Mouse (Mus musculus): Measurements from ENCODE around the gene Kdelr1.

The Kdelr1 gene

DNA sequence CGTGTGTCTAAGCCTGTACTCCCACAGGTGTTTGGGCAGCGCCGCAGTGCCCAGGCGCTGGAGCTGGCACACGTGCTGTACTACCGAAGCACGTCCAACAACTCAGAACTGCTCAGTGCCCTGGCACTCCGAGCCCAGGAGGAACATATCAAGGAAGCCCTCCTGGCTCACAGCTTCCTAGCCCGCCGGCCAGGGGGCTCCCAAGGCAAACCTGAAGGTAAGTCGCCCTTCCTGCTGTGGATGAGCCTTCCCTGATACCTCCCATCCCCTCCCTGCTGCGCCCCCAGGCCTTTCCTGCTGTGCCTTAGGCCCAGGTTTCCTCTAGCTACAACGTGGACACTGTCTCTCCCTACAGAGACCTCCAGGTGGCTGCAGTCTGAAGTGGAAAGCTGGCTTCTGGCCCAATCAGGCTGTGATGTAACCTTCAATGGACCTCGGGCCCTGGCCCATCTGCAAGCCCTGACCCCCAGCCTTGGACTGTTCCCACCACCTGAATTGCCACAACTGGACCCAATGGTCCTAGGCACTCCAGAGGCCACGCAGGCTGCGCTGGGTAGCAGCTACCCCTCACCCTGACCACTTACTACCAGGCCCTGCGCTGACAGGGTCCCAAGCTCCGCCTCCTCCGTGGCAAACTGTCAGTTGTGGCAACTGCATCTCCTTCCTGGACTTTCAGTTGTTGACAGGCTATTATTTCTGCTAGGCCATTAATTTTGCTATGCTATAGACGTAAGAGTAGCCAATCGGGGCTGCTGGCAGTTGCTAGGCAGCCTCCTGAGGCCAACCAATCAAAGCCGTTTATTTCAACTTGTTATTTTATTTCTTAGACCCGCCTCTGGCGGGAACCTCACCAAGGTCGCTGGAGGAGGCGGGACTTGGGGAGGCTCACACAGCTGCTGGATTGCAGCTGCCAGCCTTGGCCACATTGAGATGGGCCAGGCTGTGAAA, 43.8 kb downstream of the Kdelr1 start:
- peak; percentile 50 to 63 for DNase-seq (ENCODE audit: low read depth in 2 of 2, low spot score in 2 of 2)

DNA sequence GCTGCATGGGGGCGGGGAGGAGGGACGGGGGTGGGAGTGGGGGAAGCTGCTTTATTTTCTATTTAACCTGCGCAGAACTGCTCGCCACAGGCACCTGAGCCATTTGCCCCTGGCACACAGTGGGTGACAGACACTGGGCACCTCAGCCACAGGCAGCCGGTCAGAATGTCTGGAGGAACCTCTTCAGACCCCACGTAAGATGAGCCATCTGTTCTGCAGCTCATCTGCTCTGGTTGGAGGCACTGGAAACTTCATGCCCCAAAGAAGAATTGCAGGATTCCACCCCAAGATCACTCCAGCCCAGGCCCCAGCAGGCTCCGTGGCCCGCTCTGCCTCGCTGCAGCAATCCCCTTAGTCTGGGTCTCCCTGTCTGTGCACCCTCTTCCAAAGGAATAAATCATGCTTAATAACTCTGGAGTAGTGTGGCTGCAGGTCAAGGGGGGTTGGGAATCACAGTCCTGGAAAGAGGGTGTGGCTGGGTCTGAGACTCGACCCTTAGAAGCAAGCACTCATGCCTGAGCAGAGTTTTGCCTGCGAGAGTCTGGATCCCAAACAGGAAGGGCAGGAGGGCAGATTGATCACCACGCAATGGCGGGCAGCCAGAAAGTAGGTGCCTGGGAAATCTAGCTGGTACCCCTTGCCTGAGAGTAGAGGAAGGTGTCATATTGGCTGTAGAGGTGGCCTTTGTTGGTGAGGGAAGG, 44.6 kb downstream of the Kdelr1 start:
- no peak for DNase-seq (ENCODE audit: low read depth in 2 of 2, low spot score in 2 of 2)

DNA sequence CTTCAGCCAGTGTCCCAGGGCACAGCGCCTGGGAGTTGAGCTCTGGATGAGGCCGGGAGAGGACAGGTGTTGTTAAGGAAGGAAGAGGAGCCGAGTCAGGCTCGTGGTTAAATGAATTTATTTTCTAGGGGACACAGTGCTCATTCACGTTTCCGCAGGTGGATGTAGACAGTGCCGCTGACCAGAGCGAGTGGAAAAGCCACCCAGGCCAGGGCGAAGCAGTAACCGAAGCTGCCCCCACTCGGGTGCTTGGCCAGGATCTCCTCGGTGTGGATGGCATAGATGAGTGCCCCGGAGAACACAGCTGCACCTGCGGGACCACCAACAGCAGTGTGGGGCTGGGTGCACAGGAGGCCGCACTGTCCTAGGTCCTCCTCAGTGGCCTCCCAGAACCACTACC, 45.4 kb downstream of the Kdelr1 start:
- DNase-seq (ENCODE audit: low read depth in 2 of 2, low spot score in 2 of 2): no peak

DNA sequence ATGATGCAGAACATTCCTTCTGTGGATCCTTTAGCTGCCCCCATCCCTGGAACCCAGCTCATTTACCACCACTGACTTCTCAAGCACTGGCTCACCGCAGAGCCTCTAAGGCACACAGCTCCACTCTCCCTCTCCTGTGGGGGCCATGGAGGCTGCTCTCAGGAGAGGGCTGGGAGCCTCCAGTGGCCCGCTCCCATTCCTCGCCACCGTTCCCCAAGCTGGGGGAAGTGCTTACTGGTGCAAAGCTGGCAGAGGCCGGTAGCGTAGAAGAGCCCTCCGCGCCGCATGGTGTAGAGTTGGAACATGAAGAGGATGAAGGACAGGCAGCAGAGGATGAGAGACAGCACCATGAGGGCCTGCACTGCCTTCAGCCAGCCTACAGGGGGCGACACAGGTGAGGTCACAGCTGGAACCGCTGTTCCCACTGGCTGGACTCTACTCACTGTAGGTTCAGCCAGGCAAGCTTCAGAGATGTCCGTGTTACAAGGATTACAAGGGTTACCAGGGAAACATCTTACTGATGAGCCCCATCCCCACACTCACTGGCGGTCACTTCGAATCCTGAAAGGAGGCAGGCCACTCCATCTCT, 46.6 kb downstream of the Kdelr1 start:
- peak in 1 of 2 experiments; percentile 47 for DNase-seq (ENCODE audit: low read depth in 2 of 2, low spot score in 2 of 2)

DNA sequence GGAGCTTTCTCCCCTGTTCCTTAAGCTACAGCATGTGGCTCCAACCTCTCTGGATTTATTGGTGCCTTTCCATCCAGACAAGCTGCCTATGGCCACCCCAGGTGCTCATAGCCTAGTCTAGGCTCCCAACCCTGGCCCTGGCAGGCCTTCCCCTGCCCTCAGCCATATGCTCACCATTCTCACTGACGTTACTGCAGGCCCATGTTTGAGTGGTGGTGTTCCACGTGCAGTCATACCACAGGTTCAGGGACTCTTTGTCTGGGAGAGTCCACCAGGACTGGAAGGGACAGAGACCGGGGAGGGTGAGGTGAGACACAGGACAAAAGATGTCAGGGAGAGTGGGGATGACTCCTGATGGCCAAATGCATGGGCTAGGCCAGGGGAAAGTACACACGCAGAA, 47.2 kb downstream of the Kdelr1 start:
- DNase-seq (ENCODE audit: low read depth in 2 of 2, low spot score in 2 of 2): no peak

DNA sequence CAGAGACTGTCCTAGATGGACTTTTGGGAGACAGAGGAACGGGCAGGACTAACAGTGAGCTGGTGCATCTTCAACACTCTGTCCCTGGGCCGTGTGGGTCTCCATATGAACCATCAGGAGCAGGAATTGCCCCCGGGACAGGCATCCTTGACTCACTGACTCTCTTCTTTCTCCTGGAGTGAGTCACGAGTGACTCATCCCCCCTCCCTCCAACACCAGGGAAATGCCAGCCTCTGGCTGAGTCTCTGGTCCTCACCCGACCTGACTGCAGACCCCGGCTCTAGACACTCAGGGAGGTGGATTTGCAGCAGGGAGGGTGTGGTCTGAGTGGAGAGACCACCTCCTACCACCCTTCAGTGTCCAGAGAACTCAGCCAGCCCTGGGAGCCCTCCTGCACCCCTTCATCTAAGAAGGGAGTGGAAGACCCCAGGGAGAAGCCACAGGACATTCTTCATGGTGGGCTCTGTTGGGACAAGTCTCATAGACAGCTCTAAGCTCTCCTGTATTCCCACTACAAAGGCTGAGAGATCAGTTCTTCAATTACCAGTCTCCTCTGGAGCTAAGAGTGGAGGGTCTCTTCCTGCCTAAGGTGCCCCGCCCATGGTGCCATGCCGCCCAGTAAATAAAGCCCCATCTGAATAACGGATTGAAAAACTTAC, 48.1 kb downstream of the Kdelr1 start:
- DNase-seq (ENCODE audit: low read depth in 2 of 2, low spot score in 2 of 2): no peak

DNA sequence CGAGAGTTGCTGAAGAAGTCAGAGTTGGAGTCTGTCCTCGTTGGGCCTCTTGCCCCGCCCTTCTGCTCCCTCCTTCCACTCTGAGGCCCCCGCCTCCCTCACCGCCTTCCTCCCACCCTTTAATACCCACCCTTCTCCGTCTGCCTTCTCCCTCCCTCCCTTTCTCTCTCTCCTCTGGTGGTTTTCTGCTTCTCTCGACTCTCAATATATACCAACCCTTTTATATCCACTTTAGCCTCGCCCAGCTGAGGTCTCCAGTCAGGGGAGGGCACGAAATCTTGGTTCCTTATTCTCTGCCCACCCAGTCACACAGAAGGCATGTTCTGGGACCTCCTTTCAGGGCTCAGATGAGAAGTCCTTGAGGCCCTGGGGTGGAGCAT, 48.7 kb downstream of the Kdelr1 start, which contains the start of gene Emp3:
Emp3 (minus strand) TSS at position 163 of the 380 bp plus-strand sequence.
- DNase-seq (ENCODE audit: low read depth in 2 of 2, low spot score in 2 of 2): peak; percentile 53 to 55

DNA sequence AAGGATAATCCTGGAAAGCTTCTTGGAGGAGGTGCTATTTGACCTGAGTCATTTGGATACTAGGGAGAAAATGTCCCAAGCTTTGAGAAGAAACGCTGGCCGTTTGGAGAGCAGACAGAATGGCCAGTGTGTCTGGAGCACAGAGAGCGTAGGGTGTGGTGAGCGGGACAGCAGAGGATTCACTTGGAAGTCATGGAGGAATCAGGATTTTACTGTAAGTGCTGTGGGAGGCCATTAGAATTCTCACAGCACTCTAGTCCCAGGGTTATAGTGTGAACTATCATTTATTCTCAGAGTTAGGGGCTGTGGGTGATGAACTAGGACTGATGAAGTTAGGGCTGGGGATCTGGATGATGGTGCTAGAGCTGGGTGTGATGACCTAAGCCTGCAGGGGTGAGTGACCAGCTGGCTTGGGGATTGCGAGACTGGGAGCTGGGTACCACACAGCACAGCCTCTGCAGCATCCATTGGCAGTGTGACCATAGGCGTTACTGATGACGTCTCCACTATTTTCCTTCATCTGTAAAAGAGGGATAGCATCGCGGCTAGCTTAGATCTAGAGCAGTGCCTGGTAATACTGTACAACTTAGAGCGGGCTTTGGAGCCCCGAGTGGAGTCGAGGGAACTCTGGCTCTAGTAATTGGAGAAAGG, 49.5 kb downstream of the Kdelr1 start:
- DNase-seq (ENCODE audit: low read depth in 2 of 2, low spot score in 2 of 2): no peak

DNA sequence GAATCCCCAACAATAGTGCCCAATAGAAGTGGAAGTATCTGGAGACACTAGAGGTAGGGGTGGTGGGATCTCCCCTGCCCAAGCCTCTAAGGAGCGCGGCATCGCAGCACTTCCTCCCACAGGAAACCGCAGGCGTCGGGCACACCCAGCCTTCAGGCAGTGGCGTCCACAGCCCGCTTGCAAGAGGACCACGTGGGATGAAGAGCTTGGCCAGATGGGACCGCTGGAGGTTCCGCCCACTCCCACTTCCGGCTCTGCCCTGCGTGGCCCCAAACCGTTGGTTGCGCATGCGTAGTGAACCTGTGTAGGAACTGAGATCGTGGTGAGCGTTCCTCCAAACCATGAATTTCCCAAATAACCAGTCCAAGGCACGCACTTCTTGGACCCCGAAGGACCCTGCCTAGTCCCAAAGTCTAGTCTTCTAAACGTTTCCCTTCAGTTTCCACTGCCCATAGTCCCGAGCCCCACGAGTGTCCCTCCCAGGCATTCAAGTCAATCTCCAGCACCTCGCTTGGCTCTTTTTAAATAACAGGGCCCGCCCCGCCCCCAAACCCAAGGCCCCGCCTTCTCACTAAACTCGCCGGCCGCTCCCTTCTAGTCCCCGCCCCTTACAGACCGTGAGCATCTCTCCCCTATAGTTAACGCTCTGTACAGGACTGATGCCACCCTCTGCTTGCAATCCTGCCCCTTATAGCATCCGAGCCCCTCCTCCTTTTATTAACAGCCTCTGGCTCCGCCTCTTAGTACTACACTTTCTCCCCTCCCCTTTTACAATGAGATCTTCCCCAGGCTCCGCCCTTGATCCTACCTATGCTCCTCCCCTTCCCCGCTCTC, 50.6 kb downstream of the Kdelr1 start:
- peak; percentile 90 to 91 for DNase-seq (ENCODE audit: low read depth in 2 of 2, low spot score in 2 of 2)

DNA sequence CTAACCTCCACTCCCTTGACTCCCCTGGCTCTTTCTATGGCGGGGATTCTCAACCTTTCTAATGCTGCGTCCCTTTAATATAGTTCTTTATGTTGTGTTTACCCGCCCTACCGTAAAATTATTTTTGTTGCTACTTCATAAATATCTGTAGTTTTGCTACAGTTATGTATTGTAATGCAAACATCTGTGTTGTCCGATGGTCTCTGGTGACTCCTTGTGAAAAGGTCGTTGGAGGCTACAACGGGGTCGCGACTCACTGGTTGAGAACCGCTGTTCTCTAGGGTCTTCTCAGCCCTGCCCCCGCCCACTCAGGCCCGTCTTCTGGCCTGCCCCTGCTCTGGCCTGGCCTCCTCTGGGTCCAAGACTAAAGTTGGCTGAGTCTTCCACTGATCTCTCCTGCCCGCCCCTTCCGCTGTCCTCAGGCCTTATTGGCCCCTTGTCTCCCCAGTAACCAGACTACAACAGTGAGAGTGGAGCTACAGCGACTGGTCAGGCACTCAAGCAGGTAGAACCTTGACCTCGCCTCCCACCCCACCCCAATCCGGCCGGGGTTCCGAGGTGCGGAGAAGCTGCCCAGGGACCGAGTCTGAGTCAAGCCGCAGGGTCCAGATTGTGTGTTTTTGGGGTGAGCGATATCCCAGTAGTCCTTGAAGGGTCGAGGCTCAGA, 51.3 kb downstream of the Kdelr1 start, which contains the start of gene Ccdc114:
Ccdc114 (plus strand) TSS at position 311 of the 667 bp plus-strand sequence.
- DNase-seq (ENCODE audit: low read depth in 2 of 2, low spot score in 2 of 2): no peak

DNA sequence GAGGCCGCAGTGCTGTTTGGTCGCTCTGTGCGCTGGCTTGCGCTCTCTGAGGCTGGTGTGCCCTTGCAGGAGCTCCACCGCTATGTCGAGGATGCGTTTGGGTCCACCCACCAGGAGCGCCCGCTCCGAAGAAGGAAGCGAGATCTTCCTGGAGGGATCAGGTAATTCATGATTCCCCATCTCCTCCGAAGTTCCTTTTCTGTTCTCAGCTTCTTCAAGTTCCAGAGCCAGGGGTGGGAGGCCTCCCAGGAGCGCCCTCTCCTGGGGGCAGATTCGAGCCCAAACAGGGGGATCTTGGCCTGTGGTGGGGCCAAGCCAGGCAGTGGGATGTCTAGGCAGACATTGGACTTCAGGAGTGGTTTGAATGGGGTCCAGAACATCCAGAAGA, 51.9 kb downstream of the Kdelr1 start:
- DNase-seq (ENCODE audit: low read depth in 2 of 2, low spot score in 2 of 2): peak in 1 of 2 experiments; percentile 32

DNA sequence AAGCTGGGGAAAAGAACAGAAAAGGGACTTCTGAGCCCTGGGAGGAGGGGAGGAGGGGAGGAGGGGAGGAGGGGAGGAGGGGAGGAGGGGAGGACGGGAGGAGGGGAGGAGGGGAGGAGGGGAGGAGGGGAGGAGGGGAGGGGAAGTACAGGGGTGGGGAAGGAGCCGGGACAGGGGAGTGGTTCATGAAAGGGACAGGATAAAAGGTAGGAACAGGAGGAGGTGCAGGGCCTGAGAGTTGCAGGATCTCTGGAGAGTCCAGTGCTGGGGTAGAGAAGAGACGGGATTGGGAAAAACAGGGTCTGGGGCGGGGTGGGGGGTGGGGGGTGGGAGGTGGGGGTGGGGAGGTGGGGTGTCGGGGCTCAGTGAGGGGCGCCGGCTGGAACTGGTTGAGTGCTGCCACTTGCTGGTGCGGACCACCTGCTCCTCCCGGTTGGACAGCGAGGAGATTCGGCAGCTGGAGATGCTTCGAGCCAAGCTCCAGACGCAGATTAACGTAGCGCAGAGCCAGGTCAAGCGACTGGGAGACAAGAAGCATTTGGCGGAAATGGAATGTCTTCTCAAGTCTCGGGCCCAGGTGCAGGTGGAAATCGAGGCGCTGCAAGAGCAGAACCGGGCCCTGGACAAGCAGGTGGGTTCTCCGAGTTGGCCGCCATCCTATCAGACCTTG, 56.2 kb downstream of the Kdelr1 start:
- no peak for DNase-seq (ENCODE audit: low read depth in 2 of 2, low spot score in 2 of 2)

DNA sequence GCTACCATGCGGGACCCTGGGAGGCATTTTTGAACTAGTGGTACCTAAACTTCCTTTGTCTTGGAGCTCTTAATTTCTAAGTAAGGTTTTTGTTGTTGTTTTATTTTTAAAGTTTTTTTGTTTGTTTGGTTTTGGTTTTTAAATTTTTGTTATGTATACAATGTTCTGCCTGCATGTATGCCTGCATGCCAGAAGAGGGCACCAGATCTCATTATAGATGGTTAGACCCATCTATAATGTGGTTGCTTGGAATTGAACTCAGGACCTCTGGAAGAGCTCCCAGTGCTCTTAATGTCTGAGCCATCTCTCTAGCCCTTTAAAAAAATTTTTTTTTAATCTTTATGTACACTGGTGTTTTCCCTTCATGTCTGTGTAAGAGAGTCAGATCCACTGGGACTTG, 57.1 kb downstream of the Kdelr1 start:
- DNase-seq (ENCODE audit: low read depth in 2 of 2, low spot score in 2 of 2): no peak

Data from CD8-positive naive resting alpha-beta T cell, adult 2 months (primary cell).